Mouse (Mus musculus): ENCODE results near the gene Sec11a.
"Not testable (repeated sequence)": the region's sequence is repeated elsewhere in the genome, so short reads cannot be mapped to it uniquely, and the experiment has no call there.

DNA sequence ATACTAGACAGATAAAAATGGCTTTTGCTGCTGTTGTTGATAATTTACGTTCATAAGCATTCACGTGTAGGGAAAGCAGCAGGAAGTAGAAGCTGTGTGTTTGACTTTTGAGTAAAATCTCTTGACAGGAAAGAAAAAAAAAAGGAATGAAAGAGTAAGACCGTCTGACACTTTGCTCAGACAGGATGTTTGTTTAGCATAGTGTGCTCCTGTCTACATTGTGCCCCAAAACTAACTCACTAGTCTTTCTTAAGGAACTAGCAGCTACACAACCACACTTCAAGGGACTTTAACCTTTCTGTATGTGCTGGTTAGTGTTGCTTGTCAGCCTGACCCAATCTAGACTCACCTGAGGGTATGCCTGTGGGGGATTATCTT is 26.0 kb upstream of the Sec11a start:
- TF ChIP-seq CTCF, EP300 (IDR thresholded peaks at IDR 0.05; ENCODE audit: low read depth): not testable (repeated sequence)

Measured in liver, embryonic 14.5 days (tissue).